Mouse (Mus musculus) spleen, adult 2 months (tissue): ENCODE data around the gene Gm17387.

Source experiments
- CTCF ChIP-seq: fragments of 200-500 bp; IDR thresholded peaks from 2 replicates; pipeline ENCODE4 v1.5.1; 2011; ENCODE audit warnings: mild to moderate bottlenecking, inconsistent platforms; ENCODE audit not compliant: insufficient read depth, insufficient read length, insufficient replicate concordance; ENCODE audit errors: extremely low read depth
- POLR2A ChIP-seq: fragments of 200-500 bp; IDR thresholded peaks from 2 replicates; pipeline ENCODE4 v1.6.1; 2011; ENCODE audit warnings: low read depth, low read length, inconsistent platforms

DNA sequence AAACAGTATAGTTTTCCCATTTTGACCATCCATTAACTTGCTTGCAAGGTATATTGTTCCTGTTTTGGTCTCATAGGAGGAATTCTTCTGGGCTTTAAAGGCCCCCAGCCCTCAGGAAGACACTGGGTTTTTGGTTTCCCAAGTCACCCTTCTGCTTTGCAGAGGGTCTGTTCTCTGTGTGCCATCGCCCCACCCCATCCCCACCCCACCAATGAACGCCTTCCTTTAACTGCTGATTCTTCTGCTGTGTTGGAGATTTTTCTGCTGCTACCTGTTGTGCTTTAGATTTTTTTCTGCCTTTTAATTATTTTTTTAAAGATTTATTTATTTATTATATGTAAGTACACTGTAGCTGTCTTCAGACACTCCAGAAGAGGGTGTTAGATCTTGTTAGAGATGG lies at the start of gene Gm17387:
- no peak for TF ChIP-seq POLR2A
- TF ChIP-seq CTCF = no peak
